Mouse (Mus musculus) ES-Bruce4 (cell line): ENCODE results near the gene Hoxc6.

Experiments used
- CTCF ChIP-seq: IDR thresholded peaks from one replicate; pipeline ENCODE4 v1.8.1; 2011; ENCODE audit warnings: low read depth, low read length
- EP300 ChIP-seq: IDR thresholded peaks from 2 replicates; pipeline ENCODE4 v1.6.1; 2011; ENCODE audit warnings: low read depth, low read length; ENCODE audit not compliant: insufficient read depth

GRCm38 (mm10) chr15:103010847-103011555, 12.9 kb downstream of the Hoxc6 start:
- TF ChIP-seq CTCF = no peak
- TF ChIP-seq EP300 = no peak
